Mouse (Mus musculus) olfactory bulb, adult 2 months (tissue): ENCODE results near the gene Fam13a.

Experiments
- CTCF ChIP-seq: fragments of 200-500 bp; IDR thresholded peaks from 2 replicates; pipeline ENCODE4 v1.5.1; 2012; ENCODE audit warnings: low read depth, mild to moderate bottlenecking, low read length, moderate library complexity; ENCODE audit not compliant: insufficient read depth
- POLR2A ChIP-seq: fragments of 200-500 bp; IDR thresholded peaks from 2 replicates; pipeline ENCODE4 v1.6.1; 2012; ENCODE audit warnings: mild to moderate bottlenecking, low read depth, low read length, moderate library complexity; ENCODE audit not compliant: insufficient read depth

DNA sequence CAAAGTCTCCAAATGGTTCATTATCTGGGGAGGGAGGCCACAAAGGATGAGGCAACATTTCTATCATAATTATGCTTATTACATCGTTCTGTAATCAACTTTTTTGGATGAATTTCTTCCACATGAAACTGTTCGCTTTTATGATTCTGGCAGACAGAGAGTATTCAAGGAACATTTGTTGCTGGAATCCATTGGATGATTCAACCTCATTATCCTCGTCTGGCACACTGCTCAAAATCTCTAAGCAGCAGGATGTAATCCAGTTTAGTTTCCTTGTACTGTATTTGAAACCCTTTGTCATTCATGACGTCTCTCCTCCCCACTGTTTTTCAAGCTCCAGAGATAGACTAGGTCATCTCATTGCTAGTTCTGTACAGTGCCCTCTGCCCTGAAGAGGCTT, 77.5 kb downstream of the Fam13a start:
- TF ChIP-seq CTCF (no peak), POLR2A (no peak)
